Mouse (Mus musculus) heart, embryonic 15.5 days (tissue): ENCODE measurements around the gene Naa10. TPM values are rescaled to one million over a fixed set of nuclear protein-coding genes. Genes with fewer than 3 reads are reported as not detected.

Experiments used
- ATAC-seq: fragments of 200-750 bp; cut with Nextera tagmentation; replicated peaks from 2 replicates; pipeline ENCODE4 v1.8.0; 2017; ENCODE audit warnings: low read depth, moderate TSS enrichment; ENCODE audit not compliant: insufficient number of reproducible peaks, insufficient read depth, low FRiP score
- H3K27ac ChIP-seq: fragments of 300-500 bp; sonication (generic); 2 replicates; pipeline ENCODE4 v1.5.1; 2015; ENCODE audit warnings: mild to moderate bottlenecking, inconsistent platforms
- H3K27me3 ChIP-seq: fragments of 300-500 bp; sonication (generic); 2 replicates; pipeline ENCODE4 v1.6.1; 2015; ENCODE audit warnings: inconsistent platforms
- H3K36me3 ChIP-seq: fragments of 300-500 bp; sonication (generic); 2 replicates; pipeline ENCODE4 v1.6.1; 2015; ENCODE audit warnings: mild to moderate bottlenecking, inconsistent platforms
- H3K4me1 ChIP-seq: fragments of 300-500 bp; sonication (generic); replicated peaks from 2 replicates; pipeline ENCODE4 v1.6.1; 2015; ENCODE audit warnings: inconsistent platforms
- H3K4me2 ChIP-seq: fragments of 300-500 bp; sonication (generic); 2 replicates; pipeline ENCODE4 v1.6.1; 2015; ENCODE audit warnings: inconsistent platforms, mild to moderate bottlenecking, moderate library complexity
- H3K4me3 ChIP-seq: fragments of 300-500 bp; sonication (generic); 2 replicates; pipeline ENCODE4 v1.5.1; 2015; ENCODE audit warnings: mild to moderate bottlenecking, inconsistent platforms
- H3K9ac ChIP-seq: fragments of 300-500 bp; sonication (generic); 2 replicates; pipeline ENCODE4 v1.6.1; 2015; ENCODE audit warnings: mild to moderate bottlenecking, inconsistent platforms
- H3K9me3 ChIP-seq: fragments of 300-500 bp; sonication (generic); replicated peaks from 2 replicates; pipeline ENCODE4 v1.6.1; 2016; ENCODE audit warnings: inconsistent platforms
- WGBS: fragments of 180-500 bp; shearing (Covaris S2); methylation state at CpG from one replicate; pipeline ENCODE4 v1.1.7; 2015; ENCODE audit warnings: mixed read lengths; 5-methylcytosine and 5-hydroxymethylcytosine counted together
- polyA plus RNA-seq: library from polyadenylated mRNA; unstranded; fragments of >200 nt; fragmentation: Nextera tagmentation; extraction: Ambion mirVana; gene quantifications from 2 replicates; pipeline ENCODE4 v1.2.1, GENCODE M21; 2015

Naa10 gene
- polyA plus RNA-seq, 1 experiment from 2014 or later, result 84.5 TPM

DNA sequence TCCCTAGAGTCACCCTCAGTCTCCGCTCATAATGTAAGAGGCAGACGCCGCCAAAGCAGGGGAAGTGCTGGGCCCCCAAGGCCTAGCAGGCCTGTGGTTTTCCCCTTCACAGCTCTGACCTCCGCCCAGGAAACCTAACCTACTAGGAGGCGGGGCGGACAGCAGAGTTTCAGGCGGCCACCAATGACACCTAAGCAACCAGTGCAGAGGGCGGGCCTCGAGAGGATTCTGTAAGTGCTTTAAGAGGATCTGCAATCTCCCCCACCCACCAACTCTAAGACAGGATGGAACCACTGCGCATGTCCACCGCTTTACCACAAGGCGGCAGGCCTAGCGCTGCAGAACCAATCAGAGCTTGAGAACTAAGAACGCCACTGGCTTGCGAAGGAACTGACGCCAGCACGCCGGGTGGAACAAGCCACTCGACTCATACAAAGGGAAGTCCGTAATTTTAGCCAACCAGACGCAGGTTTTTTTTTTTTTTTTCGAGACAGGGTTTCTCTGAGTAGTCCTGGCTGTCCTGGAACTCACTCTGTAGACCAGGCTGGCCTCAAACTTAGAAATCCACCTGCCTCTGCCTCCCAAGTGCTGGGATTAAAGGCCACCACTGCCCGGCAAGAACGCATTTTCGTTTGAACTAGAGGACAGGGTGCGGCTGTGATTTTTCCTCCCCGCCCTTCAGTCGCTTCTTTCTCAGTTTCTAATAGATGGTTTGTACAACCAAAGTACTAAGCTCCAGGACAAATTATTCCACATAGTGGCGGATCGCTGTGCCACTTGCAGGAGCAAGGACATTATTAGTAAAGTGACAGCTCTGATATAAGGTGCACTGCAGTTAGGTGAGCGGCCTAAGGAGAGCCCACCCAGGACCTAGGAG is 6.7 kb downstream of the Naa10 start:
- peaks cover 5% of the 10 kb centered on the region; the same call in 1 of the 2 replicates for H3K4me1 ChIP-seq
- H3K36me3 ChIP-seq, result peaks cover 6% of the 10 kb centered on the region; the same call in 1 of the 2 replicates
- peak overlapping the region; percentile 82 for H3K27ac ChIP-seq
- 25% methylated on average over 31 of the region's 31 CpGs for WGBS
- ATAC-seq, result peak; percentile 97
- peak overlapping the region; percentile 54 for H3K4me2 ChIP-seq
- H3K9ac ChIP-seq, result no peak overlapping the region
- no peaks in the 10 kb centered on the region for H3K27me3 ChIP-seq
- peak overlapping the region; percentile 30 for H3K4me3 ChIP-seq
- no peaks in the 10 kb centered on the region for H3K9me3 ChIP-seq

DNA sequence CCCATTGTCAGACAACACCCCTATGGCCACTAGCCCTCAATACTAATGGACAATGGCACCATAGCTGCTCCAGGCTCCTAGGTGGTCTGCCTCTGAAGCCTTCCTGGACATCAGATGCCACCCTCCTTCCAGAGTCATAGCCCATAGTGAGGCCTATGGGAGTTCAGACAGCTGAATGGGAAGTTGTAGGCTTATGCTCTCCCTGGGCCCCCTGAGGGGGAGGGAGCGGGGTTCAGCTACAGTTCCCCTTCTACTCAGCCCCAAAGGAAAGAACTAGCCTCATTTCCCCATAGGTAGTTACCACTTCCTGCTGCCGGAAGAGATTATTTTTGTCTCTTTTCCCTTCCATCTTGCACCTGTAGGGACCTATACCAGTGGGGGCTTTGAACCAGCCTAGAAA is 10.2 kb downstream of the Naa10 start:
- H3K27me3 ChIP-seq, result no peaks in the 10 kb centered on the region
- H3K4me3 ChIP-seq, result no peak overlapping the region
- no peak overlapping the region; the same call in 1 of the 2 replicates for H3K4me2 ChIP-seq
- WGBS, result 57% methylated on average over 2 of the region's 2 CpGs
- no peak overlapping the region for H3K9ac ChIP-seq
- H3K27ac ChIP-seq, result no peak overlapping the region; the same call in 1 of the 2 replicates
- no peaks in the 10 kb centered on the region for H3K9me3 ChIP-seq
- ATAC-seq, result no peak
- H3K4me1 ChIP-seq, result peaks cover 5% of the 10 kb centered on the region; the same call in 1 of the 2 replicates
- no peaks in the 10 kb centered on the region for H3K36me3 ChIP-seq

DNA sequence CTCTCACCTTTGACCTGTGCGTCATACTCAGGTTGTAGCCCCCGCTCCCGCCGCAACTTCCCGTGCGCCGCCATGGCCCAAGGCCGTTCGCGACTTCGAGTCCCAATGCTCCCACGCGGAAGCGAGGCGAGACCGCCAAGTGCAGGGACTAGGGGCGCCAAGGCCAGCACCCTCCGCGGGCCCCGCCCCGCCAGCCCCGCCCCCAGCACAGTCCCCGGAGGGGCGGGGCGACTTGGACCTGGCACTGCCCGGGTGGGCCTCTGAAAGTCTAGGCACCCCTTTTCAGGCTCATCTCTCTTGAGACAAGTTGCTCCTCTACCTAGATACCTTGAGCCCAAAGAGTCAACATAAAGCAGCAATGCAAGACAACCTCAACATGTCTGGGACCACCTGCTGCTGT is 10.6 kb downstream of the Naa10 start:
- WGBS, result 18% methylated on average over 26 of the region's 26 CpGs
- no peak overlapping the region; the same call in 1 of the 2 replicates for H3K27ac ChIP-seq
- ATAC-seq, result no peak

DNA sequence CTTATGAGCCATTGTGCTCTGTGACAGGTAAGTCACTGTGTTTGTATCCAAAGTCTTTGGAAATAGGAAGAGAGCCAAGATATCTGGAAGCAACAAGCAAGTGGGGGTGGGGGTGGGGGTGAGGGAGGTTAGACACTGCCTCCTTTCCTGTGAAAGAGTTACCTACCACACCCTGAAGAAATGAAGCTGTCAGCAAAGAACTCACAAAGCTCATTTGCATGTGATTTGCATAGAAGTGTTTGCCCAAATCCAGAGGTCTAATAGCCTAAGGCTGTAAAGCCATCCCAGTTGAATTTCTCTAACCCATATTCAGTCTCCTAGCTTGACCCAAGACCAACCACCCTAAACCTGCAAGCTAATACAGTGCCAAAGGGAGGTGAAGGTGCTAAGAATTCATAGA is 11.3 kb downstream of the Naa10 start:
- H3K27ac ChIP-seq, result no peak overlapping the region
- peak overlapping the region; percentile 43; the same call in 1 of the 2 replicates for H3K4me2 ChIP-seq
- H3K27me3 ChIP-seq, result no peaks in the 10 kb centered on the region
- ATAC-seq, result no peak
- no peaks in the 10 kb centered on the region for H3K9me3 ChIP-seq
- no peak overlapping the region for H3K4me3 ChIP-seq
- no peaks in the 10 kb centered on the region for H3K36me3 ChIP-seq
- H3K4me1 ChIP-seq, result peaks cover 4% of the 10 kb centered on the region; the same call in 1 of the 2 replicates
- H3K9ac ChIP-seq, result no peak overlapping the region

More for the DNA sequence above, 10.6 kb downstream of the Naa10 start:
- Histone ChIP-seq H3K9me3 (no peaks in the 10 kb centered on the region), H3K9ac (no peak overlapping the region), H3K36me3 (no peaks in the 10 kb centered on the region), H3K4me3 (peak overlapping the region; percentile 24), H3K27me3 (no peaks in the 10 kb centered on the region), H3K4me1 (peaks cover 5% of the 10 kb centered on the region; the same call in 1 of the 2 replicates), H3K4me2 (peak overlapping the region; percentile 43)

DNA sequence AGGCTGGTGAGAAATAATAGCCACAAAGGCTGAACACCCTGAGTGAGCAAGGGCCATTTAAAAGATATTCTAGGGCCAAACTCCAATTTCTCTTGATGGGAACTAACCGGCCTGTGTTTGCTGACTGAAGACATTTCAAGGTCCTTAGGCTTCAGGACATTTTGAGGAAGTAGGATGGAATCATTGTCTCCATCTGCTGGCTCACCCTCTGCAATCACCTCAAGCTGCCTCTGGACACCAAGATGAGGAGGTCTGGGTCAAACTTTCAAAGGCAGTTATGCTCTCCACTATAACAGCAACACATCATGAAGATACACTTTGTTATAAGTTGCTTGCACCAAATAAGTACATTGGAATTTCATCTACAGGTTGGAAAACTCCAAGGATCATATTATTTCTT is 11.7 kb downstream of the Naa10 start:
- Histone ChIP-seq H3K9me3 (no peaks in the 10 kb centered on the region), H3K4me3 (no peak overlapping the region), H3K4me1 (peaks cover 2% of the 10 kb centered on the region; the same call in 1 of the 2 replicates), H3K27ac (no peak overlapping the region), H3K27me3 (no peaks in the 10 kb centered on the region), H3K4me2 (no peak overlapping the region), H3K9ac (no peak overlapping the region), H3K36me3 (no peaks in the 10 kb centered on the region)
- no peak for ATAC-seq
- 70% methylated on average over 1 of the region's 1 CpGs for WGBS

DNA sequence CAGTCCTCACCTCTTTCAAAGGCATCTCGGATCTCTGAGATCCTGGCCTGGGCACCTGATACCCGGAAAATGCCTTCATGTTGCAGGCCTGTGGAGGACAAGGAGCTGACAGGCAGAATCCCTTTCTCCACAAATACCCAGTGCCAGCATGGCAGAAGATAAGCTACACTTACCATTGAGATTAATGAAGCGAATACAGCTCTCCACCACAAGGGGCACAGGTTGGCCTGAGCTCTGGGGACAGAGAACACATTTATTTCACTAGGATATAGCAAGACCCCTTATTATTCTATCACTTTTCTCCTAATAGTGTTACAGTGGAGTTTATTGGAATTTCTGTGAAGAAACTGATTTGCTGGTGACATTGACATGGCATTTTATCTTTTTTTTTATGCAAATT is 23.8 kb downstream of the Naa10 start:
- Histone ChIP-seq H3K4me2 (no peak overlapping the region), H3K4me3 (no peak overlapping the region), H3K36me3 (no peaks in the 10 kb centered on the region), H3K9me3 (no peaks in the 10 kb centered on the region), H3K27ac (no peak overlapping the region), H3K27me3 (no peaks in the 10 kb centered on the region), H3K4me1 (no peaks in the 10 kb centered on the region), H3K9ac (no peak overlapping the region)
- WGBS, result 45% methylated on average over 3 of the region's 3 CpGs
- ATAC-seq, result no peak

DNA sequence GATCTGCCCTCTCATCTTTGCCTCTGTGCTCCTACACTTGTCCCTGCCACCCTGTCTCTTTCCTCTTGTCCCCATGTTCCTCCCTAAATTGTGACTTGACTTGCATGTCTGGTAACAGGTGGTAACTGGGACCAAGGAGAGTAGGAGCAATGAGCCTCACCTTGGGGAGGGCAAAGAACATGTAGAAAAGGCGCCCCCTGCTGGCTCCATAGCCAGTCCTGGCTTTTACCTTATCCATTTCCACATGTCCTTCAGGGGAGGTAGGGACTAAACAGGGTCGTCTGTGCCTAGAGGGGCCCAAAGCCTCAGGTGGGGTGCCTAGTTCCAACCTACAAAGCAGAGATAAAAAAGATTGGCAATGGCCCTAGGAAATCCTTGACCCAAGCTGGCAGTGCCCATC is 26.0 kb downstream of the Naa10 start, which contains the start of gene L1cam:
TSS of gene L1cam (minus strand) at position 387 of the 400 bp plus-strand sequence.
- Histone ChIP-seq H3K36me3 (no peaks in the 10 kb centered on the region), H3K9ac (no peak within 1 kb of the TSS), H3K4me3 (no peak within 1 kb of the TSS), H3K27ac (no peak within 1 kb of the TSS), H3K27me3 (peaks cover 3% of the 10 kb centered on the region; the same call in 1 of the 2 replicates), H3K4me2 (no peak within 1 kb of the TSS), H3K4me1 (no peaks in the 10 kb centered on the region), H3K9me3 (no peaks in the 10 kb centered on the region)
- 19% methylated on average over 2 of the region's 2 CpGs for WGBS
- no peak for ATAC-seq

DNA sequence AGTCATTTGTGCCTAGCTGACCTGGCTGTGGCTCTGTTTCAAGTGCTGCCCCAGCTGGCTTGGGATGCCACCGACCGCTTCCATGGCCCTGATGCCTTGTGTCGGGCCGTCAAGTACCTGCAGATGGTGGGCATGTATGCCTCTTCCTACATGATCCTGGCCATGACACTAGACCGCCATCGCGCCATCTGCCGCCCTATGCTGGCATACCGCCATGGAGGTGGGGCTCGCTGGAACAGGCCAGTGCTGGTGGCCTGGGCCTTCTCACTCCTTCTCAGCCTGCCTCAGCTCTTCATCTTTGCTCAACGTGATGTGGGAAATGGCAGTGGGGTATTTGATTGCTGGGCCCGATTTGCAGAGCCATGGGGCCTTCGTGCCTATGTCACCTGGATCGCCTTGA is 28.9 kb downstream of the Naa10 start:
- Histone ChIP-seq H3K27me3 (peaks cover 3% of the 10 kb centered on the region; the same call in 1 of the 2 replicates), H3K4me3 (no peak overlapping the region), H3K4me1 (no peaks in the 10 kb centered on the region), H3K27ac (no peak overlapping the region), H3K36me3 (no peaks in the 10 kb centered on the region), H3K9me3 (no peaks in the 10 kb centered on the region), H3K9ac (no peak overlapping the region), H3K4me2 (no peak overlapping the region)
- no peak for ATAC-seq
- WGBS, result 90% methylated on average over 14 of the region's 14 CpGs

DNA sequence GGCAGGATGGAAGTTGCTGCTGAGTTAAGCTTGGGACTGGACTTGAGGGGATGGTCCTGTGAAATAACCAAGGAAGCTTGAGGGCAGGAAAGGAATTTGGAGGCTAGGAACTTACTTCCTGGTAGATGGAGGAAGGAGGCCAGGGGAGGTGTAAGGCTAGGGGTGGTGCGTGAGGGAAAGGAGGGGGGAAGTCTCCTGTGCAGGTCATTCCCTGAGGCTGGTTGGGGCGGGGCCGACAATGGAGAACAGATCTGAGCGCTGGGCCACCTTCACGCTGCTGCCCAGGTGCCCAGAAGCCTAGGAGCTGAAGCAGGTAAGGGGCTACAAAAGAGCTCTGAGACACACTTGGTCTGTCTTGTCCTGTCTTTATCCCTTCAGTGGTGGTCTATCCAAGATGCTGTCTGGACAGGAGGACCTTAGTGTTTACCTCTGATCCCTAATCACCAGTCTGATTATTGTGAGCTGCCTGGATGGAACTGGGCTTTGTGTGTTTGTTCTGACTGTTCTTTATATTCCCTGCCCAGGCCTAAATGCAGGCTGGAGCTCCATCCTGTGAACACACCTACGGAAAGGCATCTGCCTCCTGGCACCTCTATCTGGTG is 30.1 kb downstream of the Naa10 start, which contains the start of gene Avpr2:
TSS of gene Avpr2 (plus strand) at position 552 of the 602 bp plus-strand sequence.
- Histone ChIP-seq H3K36me3 (no peaks in the 10 kb centered on the region), H3K27me3 (peaks cover 3% of the 10 kb centered on the region; the same call in 1 of the 2 replicates), H3K4me1 (no peaks in the 10 kb centered on the region), H3K9ac (no peak within 1 kb of the TSS), H3K9me3 (no peaks in the 10 kb centered on the region), H3K27ac (no peak within 1 kb of the TSS), H3K4me2 (no peak within 1 kb of the TSS), H3K4me3 (no peak within 1 kb of the TSS)
- WGBS, result 68% methylated on average over 6 of the region's 6 CpGs
- ATAC-seq, result no peak

DNA sequence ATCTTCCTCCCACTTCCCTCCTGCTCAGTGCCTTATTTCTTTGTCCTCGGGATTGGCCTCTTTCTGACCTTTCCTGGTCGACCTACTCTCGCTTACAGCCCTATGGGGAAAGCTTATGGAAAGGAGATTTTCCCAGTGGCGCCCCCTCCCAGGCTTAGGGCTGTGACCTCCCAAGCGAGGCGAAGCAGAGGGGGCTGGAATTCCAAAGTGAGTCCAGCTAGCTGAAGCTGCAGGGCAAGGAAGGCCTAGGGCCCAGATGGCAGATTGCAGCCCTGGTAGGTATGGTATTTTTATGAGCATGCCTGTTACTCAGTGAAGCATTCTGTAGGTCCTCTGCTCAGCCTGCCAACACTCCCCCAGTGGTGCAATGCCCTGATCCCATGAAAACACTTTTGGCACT is 40.3 kb downstream of the Naa10 start:
- 29% methylated on average over 6 of the region's 6 CpGs for WGBS
- Histone ChIP-seq H3K27me3 (peaks cover 21% of the 10 kb centered on the region), H3K4me2 (0 out of 2 replicates have a peak overlapping the region, but pooled peaks have one; percentile 71), H3K27ac (no peak overlapping the region), H3K9me3 (no peaks in the 10 kb centered on the region), H3K4me1 (peaks cover 5% of the 10 kb centered on the region; the same call in 1 of the 2 replicates), H3K9ac (no peak overlapping the region), H3K4me3 (no peak overlapping the region), H3K36me3 (no peaks in the 10 kb centered on the region)
- ATAC-seq, result no peak

DNA sequence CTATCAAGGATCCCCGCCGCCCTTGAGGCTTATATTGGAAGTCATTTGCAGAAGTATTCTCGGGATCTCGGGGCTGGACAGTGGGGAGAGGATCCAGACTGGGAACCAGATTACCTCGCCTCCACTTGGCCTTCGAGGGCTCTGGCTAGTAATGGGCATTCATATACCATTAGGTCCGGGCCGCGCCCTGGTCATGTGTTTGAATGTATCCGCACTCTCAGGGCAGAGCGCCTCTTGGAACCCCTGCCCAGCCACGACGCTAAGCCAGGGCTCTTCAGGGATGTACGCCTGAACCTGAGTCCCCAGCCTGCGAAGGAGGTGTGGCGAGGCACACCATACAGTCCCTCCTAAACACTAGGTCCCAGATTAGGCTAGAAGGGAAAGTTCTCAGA is 40.7 kb downstream of the Naa10 start:
- no peaks in the 10 kb centered on the region for H3K9me3 ChIP-seq
- WGBS, result 20% methylated on average over 16 of the region's 16 CpGs
- H3K4me2 ChIP-seq, result peak overlapping the region; percentile 71
- no peaks in the 10 kb centered on the region for H3K36me3 ChIP-seq
- ATAC-seq, result no peak
- peaks cover 5% of the 10 kb centered on the region; the same call in 1 of the 2 replicates for H3K4me1 ChIP-seq
- H3K9ac ChIP-seq, result no peak overlapping the region
- peak overlapping the region; percentile 43 for H3K4me3 ChIP-seq
- peaks cover 21% of the 10 kb centered on the region for H3K27me3 ChIP-seq
- H3K27ac ChIP-seq, result no peak overlapping the region
